In the genomic region with DNA sequence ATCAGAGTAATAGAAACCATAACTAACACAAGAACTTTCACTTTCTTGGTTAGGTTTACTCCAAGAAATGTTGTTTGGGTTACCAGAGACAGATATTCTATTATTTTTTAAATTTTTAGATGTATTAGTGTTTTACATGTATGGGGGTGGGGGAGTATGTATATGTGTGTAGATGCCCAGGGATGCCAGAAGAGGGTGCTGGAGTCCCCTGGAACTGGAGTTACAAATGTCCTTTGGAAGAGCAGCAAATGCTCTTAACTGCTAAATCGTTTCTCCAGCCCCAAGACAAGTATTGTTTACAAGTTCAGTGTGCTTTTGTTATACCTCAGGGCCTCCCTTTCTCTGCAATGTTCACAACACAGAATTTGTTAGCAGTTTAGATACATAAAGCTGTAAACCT, we compare ENCODE assay signal across 8 mouse cellular contexts. TPM values are rescaled to one million over a fixed set of nuclear protein-coding genes. Genes with fewer than 3 reads are reported as not detected.
DNase-seq lines count a peak whose midpoint lies in the region; ATAC-seq and TF ChIP-seq lines count a peak whose summit lies in the region.

No protein-coding gene starts in this region.

- H3K27me3 ChIP-seq in forebrain, embryonic 14.5 days (replicated peaks; ENCODE audit: control insufficient read depth, insufficient read depth, low read length), result peaks cover 4% of the 10 kb centered on the region; the same call in 1 of the 2 replicates
- peaks cover 30% of the 10 kb centered on the region for H3K27me3 ChIP-seq in forebrain, embryonic 12.5 days
- no peaks in the 10 kb centered on the region for H3K27me3 ChIP-seq in lung, embryonic 14.5 days (ENCODE audit: insufficient read depth, low read length)

- no peak overlapping the region for H3K4me3 ChIP-seq in forebrain, embryonic 14.5 days (ENCODE audit: low read depth, low read length)
- H3K4me3 ChIP-seq in forebrain, embryonic 12.5 days (replicated peaks), result no peak overlapping the region
- H3K4me3 ChIP-seq in lung, embryonic 14.5 days (ENCODE audit: low read depth, low read length), result no peak overlapping the region
- no peak overlapping the region for H3K4me3 ChIP-seq in lung, adult 2 months (replicated peaks; ENCODE audit: extremely low read depth, low read depth, low read length)

- no peak for ATAC-seq in forebrain, embryonic 14.5 days
- ATAC-seq in forebrain, embryonic 12.5 days (ENCODE audit: low FRiP score), result no peak
- ATAC-seq in lung, embryonic 14.5 days (ENCODE audit: insufficient read depth), result no peak

- TF ChIP-seq CTCF in lung, embryonic 14.5 days (IDR thresholded peaks at IDR 0.05; ENCODE audit: low read depth), result peak; percentile 39
- no peak for TF ChIP-seq CTCF in lung, adult 2 months (IDR thresholded peaks at IDR 0.05; ENCODE audit: insufficient read depth, low read length)

- H3K27ac ChIP-seq in forebrain, embryonic 14.5 days (ENCODE audit: low read depth, low read length), result no peak overlapping the region
- no peak overlapping the region for H3K27ac ChIP-seq in forebrain, embryonic 12.5 days
- H3K27ac ChIP-seq in lung, embryonic 14.5 days (ENCODE audit: low read depth), result no peak overlapping the region

- H3K4me1 ChIP-seq in forebrain, embryonic 14.5 days (ENCODE audit: control insufficient read depth, insufficient read depth, low read length), result no peaks in the 10 kb centered on the region
- no peaks in the 10 kb centered on the region for H3K4me1 ChIP-seq in forebrain, embryonic 12.5 days
- no peaks in the 10 kb centered on the region for H3K4me1 ChIP-seq in lung, embryonic 14.5 days (ENCODE audit: insufficient read depth)
- H3K4me1 ChIP-seq in lung, adult 2 months (ENCODE audit: control insufficient read depth, insufficient read depth, low read length), result no peaks in the 10 kb centered on the region

- H3K36me3 ChIP-seq in forebrain, embryonic 14.5 days (ENCODE audit: control insufficient read depth, insufficient read depth, low read length), result no peaks in the 10 kb centered on the region
- H3K36me3 ChIP-seq in forebrain, embryonic 12.5 days (replicated peaks), result no peaks in the 10 kb centered on the region
- H3K36me3 ChIP-seq in lung, embryonic 14.5 days (ENCODE audit: insufficient read depth), result no peaks in the 10 kb centered on the region

- DNase-seq in forebrain, embryonic 14.5 days (ENCODE audit: low spot score), result peak; percentile 11
- peak; percentile 45 for DNase-seq in lung, embryonic 14.5 days
- no peak for DNase-seq in lung, adult 2 months
- DNase-seq in adipocyte (ENCODE audit: low spot score), result peak; percentile 64
- peak; percentile 25 for DNase-seq in mesoderm, embryonic 11.5 days (ENCODE audit: low read depth, low spot score)
- DNase-seq in layer of hippocampus, postnatal 14 days (ENCODE audit: low spot score in 2 of 2), result no peak
- no peak for DNase-seq in testis, postnatal 10 days (ENCODE audit: low spot score)

- no peak overlapping the region for H3K4me2 ChIP-seq in forebrain, embryonic 14.5 days (ENCODE audit: low read length)
- H3K4me2 ChIP-seq in forebrain, embryonic 12.5 days, result no peak overlapping the region
- no peak overlapping the region for H3K4me2 ChIP-seq in lung, embryonic 14.5 days

- H3K9ac ChIP-seq in forebrain, embryonic 14.5 days (ENCODE audit: low read length), result no peak overlapping the region
- no peak overlapping the region for H3K9ac ChIP-seq in forebrain, embryonic 12.5 days
- no peak overlapping the region for H3K9ac ChIP-seq in lung, embryonic 14.5 days

- WGBS in forebrain, embryonic 14.5 days, result 21% methylated on average over 1 of the region's 1 CpGs
- WGBS in forebrain, embryonic 12.5 days, result 16% methylated on average over 1 of the region's 1 CpGs
- 0% methylated on average over 1 of the region's 1 CpGs for WGBS in lung, embryonic 14.5 days
- 3% methylated on average over 1 of the region's 1 CpGs for WGBS in lung, adult 2 months

- no peak for TF ChIP-seq POLR2A in lung, adult 2 months (IDR thresholded peaks at IDR 0.05; ENCODE audit: borderline replicate concordance, extremely low read depth, low read depth, low read length)

- H3K9me3 ChIP-seq in forebrain, embryonic 14.5 days (replicated peaks; ENCODE audit: control insufficient read depth, low read length), result no peaks in the 10 kb centered on the region
- H3K9me3 ChIP-seq in forebrain, embryonic 12.5 days, result no peaks in the 10 kb centered on the region
- no peaks in the 10 kb centered on the region for H3K9me3 ChIP-seq in lung, embryonic 14.5 days (ENCODE audit: low read depth, low read length)

RNA-seq across cellular contexts. Expression of gene Nucks1, which starts 4.8 kb away (rescaled TPM):
- 33.0 and 37.4 TPM in 2 replicates for polyA plus RNA-seq in forebrain, embryonic 14.5 days (2014; fragmentation: Nextera tagmentation; extraction: Ambion mirVana)
- polyA plus RNA-seq in forebrain, embryonic 12.5 days (2016; fragmentation: Nextera tagmentation; extraction: Ambion mirVana), result 129 and 137 TPM in 2 replicates
- 64.9 and 66.1 TPM in 2 replicates for polyA plus RNA-seq in lung, embryonic 14.5 days (2014; fragmentation: Nextera tagmentation; extraction: Ambion mirVana)
- 5.6 and 11.3 TPM in 2 replicates for polyA plus RNA-seq in lung, adult 2 months (2012; rRNA removed)
- total RNA-seq in layer of hippocampus, postnatal 14 days (2021), result 100 to 1,000 TPM; 154 to 165 TPM

RNA-seq across cellular contexts. Expression of gene Rab29, which starts 38.5 kb away (rescaled TPM):
- 8.2 and 9.3 TPM in 2 replicates for polyA plus RNA-seq in forebrain, embryonic 14.5 days (2014; fragmentation: Nextera tagmentation; extraction: Ambion mirVana)
- 9.7 and 10.7 TPM in 2 replicates for polyA plus RNA-seq in forebrain, embryonic 12.5 days (2016; fragmentation: Nextera tagmentation; extraction: Ambion mirVana)
- 13.8 and 14.6 TPM in 2 replicates for polyA plus RNA-seq in lung, embryonic 14.5 days (2014; fragmentation: Nextera tagmentation; extraction: Ambion mirVana)
- 22.2 and 31.5 TPM in 2 replicates for polyA plus RNA-seq in lung, adult 2 months (2012; rRNA removed)
- 1 to 10 TPM; 7.7 to 9.4 TPM for total RNA-seq in layer of hippocampus, postnatal 14 days (2021)

RNA-seq across cellular contexts. Expression of gene Slc45a3, which starts 57.3 kb away (rescaled TPM):
- polyA plus RNA-seq in forebrain, embryonic 14.5 days (2014; fragmentation: Nextera tagmentation; extraction: Ambion mirVana), result 1.5 and 1.8 TPM in 2 replicates
- polyA plus RNA-seq in forebrain, embryonic 12.5 days (2016; fragmentation: Nextera tagmentation; extraction: Ambion mirVana), result 4.9 and 6.4 TPM in 2 replicates
- polyA plus RNA-seq in lung, embryonic 14.5 days (2014; fragmentation: Nextera tagmentation; extraction: Ambion mirVana), result 1.8 and 2.2 TPM in 2 replicates
- 14.0 and 14.2 TPM in 2 replicates for polyA plus RNA-seq in lung, adult 2 months (2012; rRNA removed)
- total RNA-seq in layer of hippocampus, postnatal 14 days (2021), result 1 to 10 TPM; 2.0 to 2.6 TPM

Comparison
In these comparisons a context has a peak if more than half of its experiments do, and no peak if none do; other contexts are left out.
1. DNase-seq: peak in forebrain, embryonic 14.5 days (single experiment), lung, embryonic 14.5 days (single experiment), adipocyte (single experiment) and mesoderm, embryonic 11.5 days (single experiment); none in lung, adult 2 months (single experiment), layer of hippocampus, postnatal 14 days (0 of 2) and testis, postnatal 10 days (single experiment).